Mouse (Mus musculus): ENCODE data around the gene Lmf1.

Gene Lmf1

DNA sequence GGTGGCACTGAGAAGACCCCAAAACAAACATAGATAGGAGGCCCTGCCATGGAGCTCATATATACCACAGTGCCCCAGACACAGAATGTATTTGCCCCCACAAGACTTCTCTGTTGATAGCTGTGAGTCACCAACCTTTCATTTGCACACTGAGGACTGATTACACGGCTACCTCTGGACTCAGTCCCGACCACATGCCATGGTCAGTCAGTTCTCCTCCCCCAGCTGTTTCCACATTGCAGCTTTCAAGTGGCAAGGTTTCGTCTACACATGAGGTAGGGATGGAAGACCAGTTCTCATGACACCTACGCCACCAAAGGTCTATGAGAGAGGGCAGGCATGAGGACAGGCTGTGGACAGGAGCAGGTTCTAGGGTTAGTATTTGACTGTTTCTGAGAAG lies 132.3 kb downstream of the Lmf1 start:
- no peak for DNase-seq

All from cerebellum, postnatal 14 days (tissue).